Mouse (Mus musculus): ENCODE measurements around the gene Kcnk12. TPM values are rescaled to one million over a fixed set of nuclear protein-coding genes. Genes with fewer than 3 reads are reported as not detected.

Gene Kcnk12
- polyA plus RNA-seq, 2 experiments = 0.13 to 0.57 TPM

- DNase-seq (ENCODE audit: low read depth in 3 of 3, low spot score in 3 of 3) (no peak), ATAC-seq (ENCODE audit: insufficient read depth) (no peak)
- TF ChIP-seq CTCF (IDR thresholded peaks at IDR 0.05; ENCODE audit: low read depth) = no peak
- TF ChIP-seq EP300 (IDR thresholded peaks at IDR 0.05; ENCODE audit: low read depth) = no peak
- 52% methylated on average over 5 of the region's 5 CpGs for WGBS (ENCODE audit: insufficient replicate concordance)
- no peaks in the 10 kb centered on the region for H3K4me1 ChIP-seq (replicated peaks; ENCODE audit: control insufficient read depth in 2 of 2, insufficient read depth in 2 of 2, low read length in 1 of 2)
- H3K27me3 ChIP-seq (ENCODE audit: control insufficient read depth, insufficient read depth, low read length) = peaks cover 33% of the 10 kb centered on the region
- no peak overlapping the region for H3K9ac ChIP-seq (replicated peaks)
- H3K36me3 ChIP-seq (replicated peaks; ENCODE audit: control insufficient read depth, insufficient read depth, low read depth) = no peaks in the 10 kb centered on the region
- no peaks in the 10 kb centered on the region for H3K9me3 ChIP-seq (ENCODE audit: control insufficient read depth, low read length)
- no peak overlapping the region for H3K27ac ChIP-seq
- no peak overlapping the region for H3K4me2 ChIP-seq (ENCODE audit: low read depth)
- H3K4me3 ChIP-seq (ENCODE audit: insufficient read depth in 1 of 2, low read depth in 2 of 2, low read length in 2 of 2) = no peak overlapping the region
Observed at GRCm38 (mm10) chr17:87793331-87793730, 4.5 kb downstream of the Kcnk12 start.

GRCm38 (mm10) chr17:87792623-87793315 is 5.0 kb downstream of the Kcnk12 start:
- Histone ChIP-seq H3K27me3 (ENCODE audit: control insufficient read depth, insufficient read depth, low read length) (peaks cover 27% of the 10 kb centered on the region), H3K4me1 (replicated peaks; ENCODE audit: control insufficient read depth in 2 of 2, insufficient read depth in 2 of 2, low read length in 1 of 2) (no peaks in the 10 kb centered on the region), H3K36me3 (replicated peaks; ENCODE audit: control insufficient read depth, insufficient read depth, low read depth) (no peaks in the 10 kb centered on the region), H3K4me3 (ENCODE audit: insufficient read depth in 1 of 2, low read depth in 2 of 2, low read length in 2 of 2) (no peak overlapping the region), H3K9ac (replicated peaks) (no peak overlapping the region), H3K27ac (no peak overlapping the region), H3K4me2 (ENCODE audit: low read depth) (no peak overlapping the region), H3K9me3 (ENCODE audit: control insufficient read depth, low read length) (no peaks in the 10 kb centered on the region)
- TF ChIP-seq EP300 (IDR thresholded peaks at IDR 0.05; ENCODE audit: low read depth) = no peak
- TF ChIP-seq CTCF (IDR thresholded peaks at IDR 0.05; ENCODE audit: low read depth) = no peak
- DNase-seq (ENCODE audit: low read depth in 3 of 3, low spot score in 3 of 3) (no peak), ATAC-seq (ENCODE audit: insufficient read depth) (no peak)
- 69% methylated on average over 12 of the region's 12 CpGs for WGBS (ENCODE audit: insufficient replicate concordance)

- H3K4me2 ChIP-seq (ENCODE audit: low read depth) = no peak overlapping the region
- H3K36me3 ChIP-seq (replicated peaks; ENCODE audit: control insufficient read depth, insufficient read depth, low read depth) = no peaks in the 10 kb centered on the region
- H3K27ac ChIP-seq = no peak overlapping the region
- DNase-seq (ENCODE audit: low read depth in 3 of 3, low spot score in 3 of 3) (no peak), ATAC-seq (ENCODE audit: insufficient read depth) (no peak)
- 63% methylated on average over 7 of the region's 7 CpGs for WGBS (ENCODE audit: insufficient replicate concordance)
- H3K4me1 ChIP-seq (replicated peaks; ENCODE audit: control insufficient read depth in 2 of 2, insufficient read depth in 2 of 2, low read length in 1 of 2) = no peaks in the 10 kb centered on the region
- no peaks in the 10 kb centered on the region for H3K9me3 ChIP-seq (ENCODE audit: control insufficient read depth, low read length)
- TF ChIP-seq EP300 (IDR thresholded peaks at IDR 0.05; ENCODE audit: low read depth) (no peak), CTCF (IDR thresholded peaks at IDR 0.05; ENCODE audit: low read depth) (no peak)
- no peak overlapping the region for H3K9ac ChIP-seq (replicated peaks)
- no peak overlapping the region for H3K4me3 ChIP-seq (ENCODE audit: insufficient read depth in 1 of 2, low read depth in 2 of 2, low read length in 2 of 2)
- H3K27me3 ChIP-seq (ENCODE audit: control insufficient read depth, insufficient read depth, low read length) = peaks cover 16% of the 10 kb centered on the region
Observed at GRCm38 (mm10) chr17:87791517-87792098, 6.2 kb downstream of the Kcnk12 start.

GRCm38 (mm10) chr17:87790661-87791060 is 7.1 kb downstream of the Kcnk12 start:
- H3K4me3 ChIP-seq (ENCODE audit: insufficient read depth in 1 of 2, low read depth in 2 of 2, low read length in 2 of 2) = no peak overlapping the region
- H3K27me3 ChIP-seq (ENCODE audit: control insufficient read depth, insufficient read depth, low read length) = peaks cover 6% of the 10 kb centered on the region
- WGBS (ENCODE audit: insufficient replicate concordance) = 43% methylated on average over 5 of the region's 5 CpGs
- H3K4me1 ChIP-seq (replicated peaks; ENCODE audit: control insufficient read depth in 2 of 2, insufficient read depth in 2 of 2, low read length in 1 of 2) = no peaks in the 10 kb centered on the region
- DNase-seq (ENCODE audit: low read depth in 3 of 3, low spot score in 3 of 3) (no peak), ATAC-seq (ENCODE audit: insufficient read depth) (no peak)
- H3K36me3 ChIP-seq (replicated peaks; ENCODE audit: control insufficient read depth, insufficient read depth, low read depth) = no peaks in the 10 kb centered on the region
- no peak overlapping the region for H3K9ac ChIP-seq (replicated peaks)
- no peak overlapping the region for H3K4me2 ChIP-seq (ENCODE audit: low read depth)
- TF ChIP-seq EP300 (IDR thresholded peaks at IDR 0.05; ENCODE audit: low read depth) (no peak), CTCF (IDR thresholded peaks at IDR 0.05; ENCODE audit: low read depth) (no peak)
- no peaks in the 10 kb centered on the region for H3K9me3 ChIP-seq (ENCODE audit: control insufficient read depth, low read length)
- no peak overlapping the region for H3K27ac ChIP-seq

GRCm38 (mm10) chr17:87788216-87788615 is 9.6 kb downstream of the Kcnk12 start:
- no peak overlapping the region for H3K4me2 ChIP-seq (ENCODE audit: low read depth)
- DNase-seq (ENCODE audit: low read depth in 3 of 3, low spot score in 3 of 3) = no peak
- no peak overlapping the region for H3K9ac ChIP-seq (replicated peaks)
- H3K9me3 ChIP-seq (ENCODE audit: control insufficient read depth, low read length) = no peaks in the 10 kb centered on the region
- no peaks in the 10 kb centered on the region for H3K27me3 ChIP-seq (ENCODE audit: control insufficient read depth, insufficient read depth, low read length)
- ATAC-seq (ENCODE audit: insufficient read depth) = no peak
- H3K36me3 ChIP-seq (replicated peaks; ENCODE audit: control insufficient read depth, insufficient read depth, low read depth) = no peaks in the 10 kb centered on the region
- no peak for TF ChIP-seq EP300 (IDR thresholded peaks at IDR 0.05; ENCODE audit: low read depth)
- TF ChIP-seq CTCF (IDR thresholded peaks at IDR 0.05; ENCODE audit: low read depth) = no peak
- WGBS (ENCODE audit: insufficient replicate concordance) = 56% methylated on average over 6 of the region's 6 CpGs
- H3K4me1 ChIP-seq (replicated peaks; ENCODE audit: control insufficient read depth in 2 of 2, insufficient read depth in 2 of 2, low read length in 1 of 2) = no peaks in the 10 kb centered on the region
- no peak overlapping the region for H3K27ac ChIP-seq
- no peak overlapping the region for H3K4me3 ChIP-seq (ENCODE audit: insufficient read depth in 1 of 2, low read depth in 2 of 2, low read length in 2 of 2)

Data from liver, embryonic 14.5 days (tissue).